Mouse (Mus musculus) liver (tissue): ENCODE measurements at regions not wholly inside any gene's neighbourhood (a gene's known extent, or its start where the extent isn't known, plus 50 kb on each side); places are given as distances from the start of the nearest gene placed in this dataset.

ENCODE experiments used
- DNase-seq: peaks from one replicate; pipeline ENCODE4 v3.0.0-alpha.2; 2020; ENCODE audit warnings: mixed read lengths

DNA sequence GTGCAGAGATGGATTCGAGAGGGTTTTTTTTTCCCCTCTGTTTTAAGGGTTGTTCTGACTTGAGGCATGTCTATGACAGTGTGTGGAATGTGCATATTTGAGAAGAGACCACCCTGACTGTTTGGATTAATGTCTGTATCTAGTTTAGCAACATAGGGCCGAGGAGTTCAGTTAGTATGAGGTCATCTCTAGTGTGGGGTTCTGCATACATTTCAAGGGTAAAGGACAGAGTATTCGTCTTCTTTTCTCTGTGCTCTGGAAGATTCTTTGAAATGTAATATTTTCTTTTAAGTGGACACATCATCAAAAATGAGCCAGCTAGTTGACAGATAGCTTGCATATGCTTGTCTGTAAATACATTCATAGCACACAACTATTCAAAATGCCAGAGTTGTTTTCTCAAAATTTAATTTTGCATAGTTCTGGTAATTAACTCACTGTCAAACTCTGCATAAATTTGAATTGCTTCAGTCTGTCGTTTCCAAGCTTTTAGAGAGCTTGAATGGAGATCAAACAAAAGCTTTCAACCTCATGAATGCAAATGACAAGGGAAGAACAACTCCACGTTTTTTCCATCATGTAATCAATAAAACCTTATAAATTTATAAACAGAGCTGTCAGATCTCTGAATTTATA is 415.5 kb downstream of the Adamts20 start:
- no peak for DNase-seq

DNA sequence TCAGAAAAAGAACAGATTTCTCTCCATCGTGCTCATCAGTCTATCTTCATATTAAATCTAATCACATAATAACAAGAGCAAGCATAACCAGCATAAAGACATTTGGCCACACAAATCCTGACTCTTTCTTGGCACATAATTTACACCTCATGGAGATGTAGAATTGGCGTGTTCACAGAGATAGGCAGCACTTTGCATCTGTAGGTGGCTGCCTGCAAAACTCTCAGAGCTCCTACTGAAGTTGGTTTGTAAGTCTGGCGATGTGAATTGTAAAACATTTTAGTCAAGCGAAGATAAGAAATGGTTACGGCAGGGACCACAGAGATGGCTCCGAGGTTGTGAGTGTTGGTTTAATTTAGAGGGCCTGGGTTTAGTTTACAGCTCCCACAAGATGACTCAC is 419.0 kb downstream of the Adamts20 start:
- DNase-seq, result no peak

DNA sequence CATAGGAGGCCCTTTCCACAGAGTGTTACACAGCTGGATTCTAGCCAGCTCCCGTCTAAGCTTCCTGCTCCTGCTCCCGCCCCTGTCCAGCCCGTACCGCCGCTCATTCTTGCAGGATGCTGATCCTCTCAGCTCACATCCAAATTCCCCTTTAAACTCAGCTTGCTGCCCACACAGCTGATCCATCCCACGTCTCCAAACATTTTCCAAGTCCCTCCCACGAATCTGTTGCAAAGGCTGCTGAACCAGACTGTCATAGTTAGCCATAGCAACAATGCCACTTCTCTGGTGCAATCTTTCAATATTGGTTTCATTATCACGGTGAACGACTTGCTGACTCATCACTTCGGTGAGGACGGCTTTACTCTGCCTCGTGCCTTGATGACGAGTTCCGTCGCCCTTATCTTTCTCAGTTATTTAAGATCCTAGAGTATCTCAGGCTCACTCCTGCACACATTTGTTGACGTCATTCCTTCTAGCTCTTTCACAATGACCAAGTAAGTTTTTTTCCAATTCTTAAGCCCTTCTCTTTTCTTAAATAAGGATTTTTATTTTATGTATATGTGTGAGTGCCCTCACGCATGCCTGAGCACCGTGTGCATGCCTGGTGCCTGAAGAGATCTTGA is 420.0 kb downstream of the Adamts20 start:
- peak; percentile 19 for DNase-seq

DNA sequence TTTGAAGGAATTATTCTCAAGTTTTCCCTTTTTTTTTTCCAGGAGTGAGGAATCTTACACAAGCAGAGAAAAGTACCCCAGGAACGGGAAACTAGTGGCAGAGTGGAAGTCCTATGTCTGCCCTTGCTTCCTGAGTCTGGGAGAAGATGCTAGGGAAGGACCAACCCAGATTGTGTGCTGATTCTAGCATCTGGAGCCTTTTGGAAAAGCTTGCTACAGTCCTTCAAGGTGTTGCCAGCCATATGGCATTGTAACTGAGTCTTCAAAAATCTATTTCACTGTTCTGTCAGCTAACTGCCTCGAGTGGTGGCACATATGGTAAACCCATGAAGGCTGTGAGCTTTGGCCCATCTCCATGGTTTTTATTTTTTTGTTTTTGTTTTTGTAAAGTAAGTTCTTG is 432.3 kb downstream of the Adamts20 start:
- no peak for DNase-seq

DNA sequence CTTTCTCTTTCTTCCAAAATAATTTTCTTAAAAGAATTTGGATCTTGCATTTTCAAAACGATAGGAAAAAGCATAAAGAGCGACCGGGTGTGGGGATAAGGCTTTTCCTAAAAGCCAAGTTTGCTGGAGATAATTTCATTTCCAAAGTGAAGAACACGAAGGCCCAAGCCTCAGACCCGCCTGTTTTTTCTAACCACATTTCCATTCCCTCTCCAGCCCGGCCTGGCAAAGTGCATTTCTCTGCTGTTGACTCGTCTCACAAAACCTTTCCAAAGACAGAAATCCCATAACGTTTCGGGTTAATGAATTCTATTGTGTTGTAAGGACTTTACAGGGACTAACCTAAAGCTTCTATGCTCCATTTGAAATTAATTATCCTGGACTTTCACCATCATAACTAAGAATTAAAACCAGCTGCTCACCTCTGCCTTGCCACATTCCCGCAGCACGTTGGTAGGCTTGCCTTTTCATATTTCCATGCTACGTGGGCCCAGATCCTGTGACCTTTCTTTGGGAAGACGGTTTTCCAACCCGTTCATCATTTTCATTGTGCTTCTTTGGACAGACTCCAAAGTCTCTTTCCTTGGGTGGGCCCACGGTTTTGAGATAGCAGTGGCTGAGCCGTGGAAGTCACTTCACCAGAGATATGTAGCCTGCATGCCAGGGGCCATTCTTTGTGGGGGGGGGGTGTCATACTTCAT is 430.5 kb upstream of the Prickle1 start:
- no peak for DNase-seq

DNA sequence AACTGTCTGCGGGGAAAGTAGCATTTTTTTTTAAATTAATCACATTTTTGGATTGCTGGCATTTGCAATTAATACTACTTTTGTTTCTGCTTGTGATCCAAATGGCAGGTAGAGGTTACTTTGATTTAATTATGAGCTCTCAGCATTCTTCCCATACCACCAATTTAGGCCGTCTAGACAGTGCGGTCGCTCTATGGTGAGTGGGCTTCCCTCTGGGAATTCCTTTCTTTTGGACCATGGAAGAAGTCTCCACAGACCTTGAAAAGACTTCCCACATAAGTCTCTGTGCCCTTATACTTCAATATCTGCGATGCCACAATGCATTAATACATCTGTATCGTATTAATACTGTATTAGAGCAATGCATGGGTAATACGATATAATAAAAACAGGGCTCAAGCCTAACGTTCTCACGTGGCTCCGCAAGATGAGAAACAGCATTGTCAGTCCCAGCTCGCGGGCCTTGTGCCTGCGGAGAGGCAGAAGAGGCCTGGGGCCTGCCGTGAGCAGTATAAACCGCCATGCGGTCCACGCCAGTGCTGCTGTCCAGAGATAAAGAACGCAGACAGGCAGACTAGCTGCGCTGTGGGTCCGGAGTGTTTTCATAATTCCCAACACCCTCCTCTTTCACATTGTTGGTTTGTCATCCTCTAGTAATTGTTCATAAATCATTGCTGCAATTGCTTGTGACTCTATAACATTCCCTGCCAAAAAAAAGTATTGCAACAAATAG is 429.7 kb upstream of the Prickle1 start:
- peak; percentile 26 for DNase-seq

DNA sequence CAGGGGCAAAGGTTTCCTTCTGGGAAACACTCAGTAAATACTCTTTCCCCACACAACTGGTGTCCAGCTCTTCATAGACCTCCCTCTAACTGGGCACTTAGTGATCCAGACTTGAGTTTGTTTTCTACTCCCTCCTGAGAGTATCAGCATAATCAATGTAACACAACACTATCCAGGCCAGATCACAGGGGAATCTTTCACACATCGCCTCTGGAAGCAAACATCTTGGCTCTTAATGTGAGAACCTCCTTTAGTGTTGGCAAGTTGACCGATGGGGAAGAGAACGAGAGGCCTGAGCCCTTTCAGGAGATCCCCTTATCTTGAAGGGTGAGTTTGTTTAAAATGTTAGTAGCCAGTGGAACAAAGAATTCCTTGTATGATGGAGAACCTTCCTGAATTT is 429.1 kb upstream of the Prickle1 start:
- DNase-seq, result no peak

DNA sequence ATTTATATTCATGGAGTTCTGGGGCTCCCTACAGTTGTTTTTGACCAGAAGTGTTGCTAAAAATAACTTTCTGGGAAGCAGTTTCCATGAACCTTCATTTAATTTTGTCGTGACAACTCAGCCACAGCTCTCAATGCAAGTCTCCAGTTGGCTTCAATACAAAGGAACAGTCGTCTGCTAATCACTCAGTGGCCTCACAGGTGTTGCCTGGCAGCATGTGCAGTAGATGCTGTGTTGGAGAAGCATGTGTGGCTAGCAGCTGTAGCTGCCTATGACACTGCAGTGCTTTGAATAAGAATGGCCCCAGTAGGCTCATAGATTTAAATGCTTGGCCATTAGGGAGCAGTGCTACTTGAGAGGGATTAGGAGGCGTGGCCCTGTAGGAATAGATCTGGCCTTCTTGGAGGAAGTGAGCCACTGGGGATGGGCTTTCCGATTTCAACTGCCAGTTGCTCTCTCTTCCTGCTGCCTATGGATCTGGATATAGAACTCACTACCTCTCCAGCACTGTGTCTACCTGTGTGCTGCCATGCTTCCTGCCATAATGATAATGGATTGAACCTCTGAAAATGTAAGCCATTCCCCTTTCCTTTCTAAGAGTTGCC is 428.5 kb upstream of the Prickle1 start:
- no peak for DNase-seq

DNA sequence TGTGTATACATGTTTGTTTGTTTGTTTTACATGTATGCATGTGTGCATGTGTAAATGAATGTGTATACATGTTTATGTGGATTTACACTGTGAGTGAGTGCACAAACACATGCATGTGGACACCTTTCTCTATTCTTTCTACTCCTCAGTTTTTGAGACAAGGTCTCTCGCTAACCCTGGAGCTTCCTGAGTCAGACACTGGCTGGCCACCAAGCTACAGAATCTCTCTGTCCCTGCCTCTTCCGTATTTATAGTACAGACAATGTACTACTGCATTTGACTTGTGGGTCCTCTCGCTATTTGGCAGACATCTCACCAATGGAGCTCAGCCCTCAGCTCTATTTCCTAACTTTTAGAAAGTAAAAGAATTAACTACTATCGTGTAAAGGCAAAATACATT is 427.8 kb upstream of the Prickle1 start:
- DNase-seq, result no peak

DNA sequence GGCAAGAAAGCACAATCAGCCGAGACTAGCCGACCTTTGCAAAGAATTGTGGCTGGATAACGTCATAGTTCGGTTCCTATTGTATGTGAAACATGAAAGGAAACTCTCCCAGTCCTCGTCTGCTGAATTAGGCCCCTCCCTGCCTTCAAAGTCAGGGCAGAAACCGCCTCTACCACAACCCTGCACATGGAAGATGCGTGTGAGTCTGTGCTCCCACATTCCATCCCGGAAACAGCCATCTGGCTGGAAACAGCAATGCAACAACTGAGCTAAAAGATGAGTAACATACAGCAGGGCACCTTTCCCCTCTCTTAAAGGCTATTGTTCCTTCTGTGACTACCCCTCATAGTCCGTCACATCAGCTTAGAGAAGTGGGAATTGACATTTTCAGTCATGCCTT is 422.1 kb upstream of the Prickle1 start:
- no peak for DNase-seq

DNA sequence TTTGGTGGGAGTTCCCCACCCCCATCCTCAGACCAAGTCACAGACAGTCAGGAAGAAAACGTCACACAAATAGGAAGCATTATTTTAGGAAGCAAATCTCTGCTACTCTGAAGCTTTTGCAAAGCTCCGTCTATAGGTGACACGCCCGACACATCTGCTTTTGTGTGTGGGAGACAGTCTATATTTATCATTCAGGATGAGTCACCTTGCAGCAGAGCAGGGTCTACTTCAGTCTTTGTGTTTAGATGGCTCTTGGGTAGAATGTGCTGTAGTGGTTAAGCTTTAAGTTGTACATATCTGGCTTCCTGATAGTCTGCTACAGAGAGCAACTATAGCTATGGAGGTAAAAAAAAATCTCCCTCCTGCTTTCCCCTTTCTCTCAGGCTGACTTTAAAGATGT is 415.8 kb upstream of the Prickle1 start:
- no peak for DNase-seq

DNA sequence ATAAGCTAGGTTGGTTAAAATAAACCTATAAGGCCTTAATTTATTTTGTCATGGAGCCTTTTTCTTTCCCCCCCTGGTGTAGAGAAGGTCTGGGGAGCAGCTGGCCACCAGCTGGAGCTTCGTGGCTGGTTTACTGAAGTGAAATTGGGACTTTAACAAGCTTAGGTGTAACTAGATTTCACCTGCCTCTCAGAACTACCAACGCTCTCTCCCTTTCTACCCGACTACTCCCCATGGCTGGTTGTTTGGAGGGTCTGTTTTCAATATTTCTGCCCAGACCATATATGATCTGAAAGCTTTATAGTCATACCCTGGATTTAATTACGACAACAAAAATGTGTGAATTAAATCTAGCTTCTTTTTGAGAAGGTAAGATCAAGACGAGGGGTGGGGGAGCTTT is 410.4 kb upstream of the Prickle1 start:
- DNase-seq, result no peak

DNA sequence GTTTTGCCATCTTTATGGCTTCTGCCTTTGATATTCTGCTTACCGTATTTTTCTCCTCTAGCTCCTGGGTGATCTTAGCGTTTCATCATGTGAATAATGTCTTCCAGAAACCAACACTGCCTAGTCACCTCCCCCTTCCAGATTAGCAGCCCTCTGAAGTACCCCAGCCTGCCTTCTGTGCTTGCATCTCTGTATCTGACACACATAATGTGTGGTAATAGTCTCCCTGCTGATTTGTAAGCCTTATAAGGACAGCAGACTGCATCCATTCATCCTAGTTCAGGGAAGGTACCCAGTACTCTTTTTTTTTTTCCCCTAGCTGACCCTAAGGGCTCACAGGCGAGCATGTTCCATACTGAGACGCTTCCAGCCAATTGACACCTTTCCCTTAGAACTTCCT is 409.2 kb upstream of the Prickle1 start:
- no peak for DNase-seq

DNA sequence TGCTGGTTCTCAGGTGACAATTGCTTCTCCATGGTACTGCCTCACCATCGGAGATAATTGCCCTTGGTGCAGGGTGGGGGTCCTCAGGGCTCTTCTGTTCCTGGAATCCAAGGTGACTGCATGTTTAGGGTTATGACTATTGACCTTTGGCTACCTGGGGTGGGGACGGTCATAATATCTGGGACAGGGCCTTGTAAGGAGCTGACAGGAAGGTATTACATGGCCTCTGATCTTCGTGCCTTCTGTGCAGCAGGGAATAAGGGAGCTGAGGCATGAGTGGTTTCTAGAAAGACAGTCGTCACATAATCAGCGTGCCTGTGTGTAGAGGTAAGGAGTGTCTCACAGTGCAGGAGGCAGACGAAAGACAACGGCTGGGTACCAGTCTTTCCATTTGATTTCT is 407.5 kb upstream of the Prickle1 start:
- no peak for DNase-seq

DNA sequence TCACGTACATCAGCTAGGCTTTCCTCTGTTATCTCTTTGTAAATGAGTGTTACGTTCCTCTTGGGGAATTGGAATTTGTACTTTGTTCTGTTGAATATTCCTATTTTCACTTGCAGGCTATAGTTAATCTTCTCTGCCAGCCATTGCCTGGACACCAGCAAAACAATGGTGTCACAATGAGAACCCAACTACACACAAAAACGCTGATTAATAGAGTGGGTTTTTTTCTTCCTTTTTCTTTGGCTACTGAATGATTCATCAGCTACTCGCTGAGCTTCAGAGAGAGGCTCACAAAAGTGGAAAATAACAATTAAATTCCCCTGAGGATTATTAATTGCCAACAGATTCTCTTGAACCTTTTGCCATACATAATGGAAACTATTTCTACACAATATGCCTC is 398.9 kb upstream of the Prickle1 start:
- DNase-seq, result no peak

DNA sequence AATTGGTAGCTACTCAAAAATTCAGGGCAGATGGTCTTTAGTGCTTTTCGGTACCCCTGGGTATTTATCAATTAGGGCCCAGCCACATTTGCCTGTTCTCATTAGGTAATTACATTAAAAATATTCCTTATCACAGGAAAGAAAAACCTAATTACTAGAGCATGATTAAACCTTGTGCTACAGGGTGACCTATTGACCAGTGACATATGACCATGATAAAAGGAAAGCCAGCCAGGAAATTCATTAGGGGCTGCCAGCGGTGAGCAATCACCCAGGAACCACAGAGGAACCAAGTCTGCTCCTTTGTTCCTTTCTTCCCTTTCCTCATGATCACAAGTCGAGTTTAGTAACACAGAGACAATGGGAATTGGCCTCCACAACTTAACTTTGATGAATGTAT is 394.4 kb upstream of the Prickle1 start:
- no peak for DNase-seq

DNA sequence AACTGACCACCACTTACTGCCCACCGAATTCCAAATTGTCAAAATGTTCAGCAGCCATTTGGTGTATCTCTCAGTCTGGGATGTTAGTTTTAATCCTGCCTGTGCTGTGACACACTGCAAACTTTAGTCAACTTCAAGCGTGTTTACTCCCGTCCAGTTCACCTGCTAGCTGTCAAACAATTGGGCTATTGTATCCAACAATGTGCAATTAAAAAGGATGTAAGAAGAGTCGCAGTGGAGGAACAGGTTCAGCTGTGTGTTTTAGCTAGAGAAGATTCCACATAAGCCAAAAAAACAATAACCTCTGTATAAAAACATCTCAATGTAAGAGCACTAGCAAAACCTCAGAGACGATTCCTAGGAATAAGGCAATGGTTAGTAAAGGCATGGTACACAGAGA is 392.7 kb upstream of the Prickle1 start:
- DNase-seq, result no peak

DNA sequence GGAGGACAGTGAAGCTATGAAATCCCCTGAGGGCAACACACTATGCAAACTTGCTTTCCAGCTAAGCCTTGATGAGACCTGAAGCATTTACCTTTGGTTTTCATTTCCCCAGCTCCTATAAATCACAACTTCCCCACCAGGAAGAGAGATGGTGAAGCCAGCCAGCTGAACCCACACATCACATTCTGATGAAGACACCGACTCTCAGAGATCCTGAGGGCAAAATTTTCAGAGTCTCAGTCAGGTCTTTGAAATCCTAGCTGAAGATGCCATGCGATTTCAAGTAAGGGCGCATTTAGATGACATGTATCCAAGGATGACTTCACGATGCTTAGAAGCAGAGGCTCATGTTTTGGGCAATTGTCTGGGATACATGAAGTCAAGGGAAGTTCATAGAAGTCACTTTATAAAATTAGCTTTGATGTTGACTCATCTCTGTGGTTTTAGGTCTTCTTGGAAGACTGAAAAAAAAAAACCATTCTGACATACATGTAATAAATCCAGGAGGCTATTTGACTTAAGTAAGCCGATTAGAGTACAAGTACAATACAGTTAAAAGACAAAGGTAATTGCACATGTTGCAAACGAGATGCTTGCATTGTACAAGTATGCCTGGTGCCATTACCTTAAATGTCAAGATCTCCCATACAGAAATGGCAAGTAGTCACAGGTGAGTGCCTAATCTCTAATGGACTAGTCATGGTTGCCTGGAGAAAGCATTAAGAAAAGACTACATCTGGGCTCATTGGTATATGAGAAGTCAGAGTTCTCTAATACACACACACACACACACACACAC is 391.1 kb upstream of the Prickle1 start:
- DNase-seq, result no peak

DNA sequence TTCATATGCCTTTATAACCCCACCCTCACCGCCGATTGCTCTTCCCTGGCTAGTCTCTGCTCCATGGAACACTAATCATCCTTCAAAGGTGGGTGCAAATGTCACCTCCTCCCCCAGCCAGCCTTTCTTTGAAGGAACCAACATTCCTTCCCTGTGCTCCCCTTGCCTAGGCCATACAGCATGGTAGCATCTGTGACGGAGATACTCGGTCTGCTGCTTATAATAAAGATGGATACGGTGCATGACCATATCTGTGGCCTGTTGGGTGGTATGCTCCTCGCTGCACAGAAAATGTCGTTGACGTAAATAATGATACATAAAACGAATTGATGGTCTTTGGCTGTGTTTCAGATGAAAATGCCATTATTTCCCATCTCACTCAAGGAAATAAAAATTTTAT is 386.4 kb upstream of the Prickle1 start:
- DNase-seq, result no peak

DNA sequence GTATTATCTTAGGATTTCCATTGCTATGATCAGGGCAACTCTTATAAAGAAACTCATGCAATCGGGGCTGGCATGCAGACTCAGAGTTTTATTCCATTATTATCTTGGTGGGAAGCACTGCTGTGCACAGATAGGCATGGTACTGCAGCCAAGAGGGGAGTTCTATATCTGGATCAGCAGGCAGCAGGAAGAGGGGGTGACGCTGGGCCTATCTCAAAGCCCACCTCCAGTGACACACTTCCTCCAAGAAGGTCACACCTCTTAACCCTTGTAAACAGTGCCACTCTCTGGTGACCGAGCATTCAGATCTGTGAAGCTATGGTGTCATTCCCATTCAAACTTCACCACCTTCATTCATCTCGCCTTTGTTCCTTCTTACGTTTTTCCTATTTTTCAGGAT is 381.8 kb upstream of the Prickle1 start:
- DNase-seq, result peak; percentile 14

DNA sequence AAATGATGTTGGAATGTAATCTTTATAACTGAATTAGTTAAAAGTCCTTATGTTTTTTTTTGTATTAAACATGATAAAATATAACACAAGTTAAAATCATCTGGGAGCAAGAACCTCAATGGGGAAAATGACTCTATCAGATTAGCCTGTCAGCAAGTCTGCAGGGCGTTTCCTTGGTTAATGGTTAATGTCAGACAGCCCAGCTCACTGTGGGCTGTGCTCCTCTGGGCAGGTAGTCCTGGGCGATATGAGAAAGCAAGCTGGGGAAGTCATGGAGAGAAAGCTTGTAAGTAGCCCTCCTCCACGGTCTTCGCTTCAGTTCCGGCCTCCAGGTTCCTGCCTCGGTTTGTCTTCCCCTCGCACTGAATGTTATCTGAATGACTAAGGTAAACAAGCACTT is 379.0 kb upstream of the Prickle1 start:
- DNase-seq, result peak; percentile 8

DNA sequence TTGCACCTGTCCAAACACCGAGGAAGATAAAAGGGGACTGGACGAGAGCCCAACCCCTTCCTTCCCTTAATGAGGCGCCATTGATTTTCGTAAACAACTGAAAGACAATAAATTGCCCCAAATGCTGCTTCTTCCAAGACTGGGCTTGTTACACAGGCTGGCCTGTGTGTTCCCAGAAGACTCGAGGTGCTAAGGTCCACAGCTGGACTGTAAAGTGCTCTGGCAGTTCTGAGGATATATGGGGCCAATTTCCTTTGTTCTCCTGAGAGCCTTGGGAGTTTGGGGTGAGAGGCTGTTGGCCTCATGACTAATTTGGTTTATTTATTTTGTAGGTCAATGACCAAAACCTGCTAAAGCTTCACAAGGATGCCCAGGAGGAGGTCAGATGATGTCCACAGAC is 377.3 kb upstream of the Prickle1 start:
- no peak for DNase-seq

DNA sequence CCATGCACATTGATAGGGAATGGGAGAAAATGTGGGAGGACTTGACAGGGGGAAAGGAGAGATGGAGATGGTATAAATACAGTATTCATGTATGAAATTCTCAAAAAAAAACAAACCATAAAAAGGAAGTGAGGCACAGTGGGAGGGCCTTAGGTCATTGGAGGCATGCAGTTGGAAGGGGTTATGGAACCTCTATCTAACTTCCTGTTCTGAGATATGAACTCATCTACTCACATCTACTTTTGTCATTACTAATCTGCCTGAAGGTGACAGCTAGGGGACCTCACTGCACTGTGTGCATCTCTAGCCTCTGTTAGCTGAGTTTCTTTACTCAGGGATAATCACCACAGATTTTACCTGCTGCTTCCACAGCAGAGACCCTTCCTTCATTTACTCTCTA is 366.3 kb upstream of the Prickle1 start:
- no peak for DNase-seq
